8 mouse cellular contexts compared by ENCODE assay signal in the genomic region with DNA sequence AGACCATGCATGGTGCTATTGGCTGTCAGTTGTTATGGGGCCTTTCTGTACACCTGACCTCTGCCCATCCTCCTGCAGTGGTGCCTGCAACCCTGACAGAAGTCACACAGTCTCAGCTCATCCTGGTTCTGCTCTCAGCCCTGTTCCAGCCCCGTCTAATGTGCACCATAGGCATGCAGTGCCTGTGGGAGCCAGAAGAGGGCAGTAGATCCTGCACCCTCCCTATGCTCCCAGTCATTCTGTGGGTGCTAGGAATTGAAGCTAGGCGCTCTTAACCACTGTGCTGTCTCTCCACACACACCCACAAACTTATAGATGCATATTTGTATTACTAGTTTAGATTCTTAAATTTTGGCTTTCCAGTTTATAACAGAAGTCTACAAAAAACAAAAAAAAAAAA. TPM values are rescaled to one million over a fixed set of nuclear protein-coding genes. Genes with fewer than 3 reads are reported as not detected.
DNase-seq lines count a peak whose midpoint lies in the region; ATAC-seq and TF ChIP-seq lines count a peak whose summit lies in the region.

No protein-coding gene starts in this region.

- peaks cover 40% of the 10 kb centered on the region for H3K36me3 ChIP-seq in heart, embryonic 12.5 days
- H3K36me3 ChIP-seq in neural tube, embryonic 15.5 days: peaks cover 50% of the 10 kb centered on the region

- TF ChIP-seq POLR2A in cerebellum, adult 2 months (IDR thresholded peaks at IDR 0.05; ENCODE audit: borderline replicate concordance, insufficient read depth, low read length): no peak

- no peaks in the 10 kb centered on the region for H3K27me3 ChIP-seq in cerebellum, adult 2 months (ENCODE audit: control insufficient read depth, insufficient read depth, low read length)
- no peaks in the 10 kb centered on the region for H3K27me3 ChIP-seq in heart, embryonic 12.5 days (replicated peaks)
- no peaks in the 10 kb centered on the region for H3K27me3 ChIP-seq in neural tube, embryonic 15.5 days (replicated peaks)

- H3K27ac ChIP-seq in cerebellum, adult 2 months (ENCODE audit: insufficient read depth, low read length): no peak overlapping the region
- peak overlapping the region; percentile 59; the same call in 1 of the 2 replicates for H3K27ac ChIP-seq in heart, embryonic 12.5 days (ENCODE audit: poor library complexity, severe bottlenecking)
- H3K27ac ChIP-seq in neural tube, embryonic 15.5 days (replicated peaks): no peak overlapping the region

- DNase-seq in cerebellum, adult 2 months: no peak
- DNase-seq in 3134 (ENCODE audit: extremely low read depth, insufficient read length, low spot score): peak; percentile 15
- peak; percentile 34 for DNase-seq in adrenal gland, adult 2 months
- DNase-seq in lung, postnatal 25 days (ENCODE audit: low spot score): peak; percentile 40
- no peak for DNase-seq in layer of hippocampus, postnatal 25 days (ENCODE audit: extremely low spot score in 1 of 2, low spot score in 1 of 2)

- no peak overlapping the region for H3K4me3 ChIP-seq in cerebellum, adult 2 months (replicated peaks; ENCODE audit: insufficient read depth, low read depth, low read length)
- H3K4me3 ChIP-seq in heart, embryonic 12.5 days: no peak overlapping the region
- no peak overlapping the region for H3K4me3 ChIP-seq in neural tube, embryonic 15.5 days (replicated peaks)

- H3K9ac ChIP-seq in heart, embryonic 12.5 days: no peak overlapping the region
- H3K9ac ChIP-seq in neural tube, embryonic 15.5 days (replicated peaks): no peak overlapping the region

- TF ChIP-seq CTCF in cerebellum, adult 2 months (IDR thresholded peaks at IDR 0.05; ENCODE audit: borderline replicate concordance, insufficient read depth, low read depth, low read length): peak; percentile 41; the same call in 1 of the 2 replicates

- ATAC-seq in cerebellum, adult (ENCODE audit: insufficient number of reproducible peaks, low FRiP score, low TSS enrichment): no peak
- no peak for ATAC-seq in heart, embryonic 12.5 days (ENCODE audit: insufficient number of reproducible peaks, low FRiP score)
- no peak for ATAC-seq in neural tube, embryonic 15.5 days (ENCODE audit: low FRiP score)

- H3K9me3 ChIP-seq in heart, embryonic 12.5 days (replicated peaks): no peaks in the 10 kb centered on the region
- H3K9me3 ChIP-seq in neural tube, embryonic 15.5 days (replicated peaks): no peaks in the 10 kb centered on the region

- no peaks in the 10 kb centered on the region for H3K4me1 ChIP-seq in cerebellum, adult 2 months (ENCODE audit: control insufficient read depth, insufficient read depth, low read length)
- H3K4me1 ChIP-seq in heart, embryonic 12.5 days (replicated peaks): peaks cover under 1% of the 10 kb centered on the region; the same call in 1 of the 2 replicates
- no peaks in the 10 kb centered on the region for H3K4me1 ChIP-seq in neural tube, embryonic 15.5 days

- WGBS in cerebellum, adult 2 months: 81% methylated on average over 2 of the region's 2 CpGs
- 67% methylated on average over 2 of the region's 2 CpGs for WGBS in heart, embryonic 12.5 days
- WGBS in neural tube, embryonic 15.5 days: 69% methylated on average over 2 of the region's 2 CpGs

- H3K4me2 ChIP-seq in heart, embryonic 12.5 days: no peak overlapping the region
- H3K4me2 ChIP-seq in neural tube, embryonic 15.5 days: no peak overlapping the region

RNA-seq across cellular contexts. Expression of gene Wdr19, which starts 42.6 kb away (rescaled TPM):
- polyA plus RNA-seq in cerebellum, adult 2 months (2012; rRNA removed): 14.3 and 15.4 TPM in 2 replicates
- total RNA-seq in adrenal gland, adult 2 months (2021): 1 to 10 TPM; 6.0 to 9.5 TPM
- 1.6 and 2.3 TPM in 2 replicates for polyA plus RNA-seq in adrenal gland, adult 2 months (2012; rRNA removed)
- 7.9 and 8.4 TPM in 2 replicates for polyA plus RNA-seq in heart, embryonic 12.5 days (2016; fragmentation: Nextera tagmentation; extraction: Ambion mirVana)
- 10 to 100 TPM; 17.8 to 23.4 TPM for total RNA-seq in layer of hippocampus, postnatal 25 days (2021)
- polyA plus RNA-seq in neural tube, embryonic 15.5 days (2015; fragmentation: Nextera tagmentation; extraction: Ambion mirVana): 10.3 and 10.7 TPM in 2 replicates

RNA-seq across cellular contexts. Expression of gene Klhl5, which starts 49.5 kb away (rescaled TPM):
- 33.6 and 36.0 TPM in 2 replicates for polyA plus RNA-seq in cerebellum, adult 2 months (2012; rRNA removed)
- total RNA-seq in adrenal gland, adult 2 months (2021): 10 to 100 TPM; 48.6 to 63.2 TPM
- 31.4 and 36.7 TPM in 2 replicates for polyA plus RNA-seq in adrenal gland, adult 2 months (2012; rRNA removed)
- polyA plus RNA-seq in heart, embryonic 12.5 days (2016; fragmentation: Nextera tagmentation; extraction: Ambion mirVana): 18.8 and 21.5 TPM in 2 replicates
- total RNA-seq in layer of hippocampus, postnatal 25 days (2021): 10 to 100 TPM; 63.6 to 69.3 TPM
- polyA plus RNA-seq in neural tube, embryonic 15.5 days (2015; fragmentation: Nextera tagmentation; extraction: Ambion mirVana): 50.2 and 52.0 TPM in 2 replicates

Comparison
In these comparisons a context has a peak if more than half of its experiments do, and no peak if none do; other contexts are left out.
1. DNase-seq: peak in 3134 (single experiment), adrenal gland, adult 2 months (single experiment) and lung, postnatal 25 days (single experiment); none in cerebellum, adult 2 months (0 of 2) and layer of hippocampus, postnatal 25 days (0 of 2).